Mouse (Mus musculus) lung, adult 2 months (tissue): ENCODE data around the gene Ttc23. TPM values are rescaled to one million over a fixed set of nuclear protein-coding genes. Genes with fewer than 3 reads are reported as not detected.

Experiments
- DNase-seq: peaks from one replicate; pipeline ENCODE4 v3.0.0; 2022
- H3K4me1 ChIP-seq: fragments of 200-500 bp; 2 replicates; pipeline ENCODE4 v1.6.1; 2011; ENCODE audit warnings: low read length; ENCODE audit not compliant: control insufficient read depth, insufficient read depth
- H3K4me3 ChIP-seq: fragments of 200-500 bp; replicated peaks from 2 replicates; pipeline ENCODE3; 2011; ENCODE audit warnings: low read depth, mild to moderate bottlenecking, control low read depth, low read length; ENCODE audit errors: extremely low read depth
- CTCF ChIP-seq: fragments of 200-500 bp; IDR thresholded peaks from 2 replicates; pipeline ENCODE4 v1.5.1; 2011; ENCODE audit warnings: mild to moderate bottlenecking, low read length, control low read depth; ENCODE audit not compliant: insufficient read depth
- POLR2A ChIP-seq: fragments of 200-500 bp; IDR thresholded peaks from 2 replicates; pipeline ENCODE4 v1.6.1; 2011; ENCODE audit warnings: low read depth, mild to moderate bottlenecking, control low read depth, low read length, borderline replicate concordance; ENCODE audit errors: extremely low read depth
- WGBS: fragments of 180-500 bp; shearing (Covaris S2); methylation state at CpG from one replicate; pipeline ENCODE4 v1.1.7; 2018; 5-methylcytosine and 5-hydroxymethylcytosine counted together
- polyA plus RNA-seq: library from polyadenylated mRNA; depleted of rRNA; stranded (reverse); fragments of >200 nt; gene quantifications from 2 replicates; pipeline ENCODE4 v1.2.3, GENCODE M21; 2012; rRNA removed

The Ttc23 gene
- polyA plus RNA-seq, 1 experiment = 10.0 TPM

DNA sequence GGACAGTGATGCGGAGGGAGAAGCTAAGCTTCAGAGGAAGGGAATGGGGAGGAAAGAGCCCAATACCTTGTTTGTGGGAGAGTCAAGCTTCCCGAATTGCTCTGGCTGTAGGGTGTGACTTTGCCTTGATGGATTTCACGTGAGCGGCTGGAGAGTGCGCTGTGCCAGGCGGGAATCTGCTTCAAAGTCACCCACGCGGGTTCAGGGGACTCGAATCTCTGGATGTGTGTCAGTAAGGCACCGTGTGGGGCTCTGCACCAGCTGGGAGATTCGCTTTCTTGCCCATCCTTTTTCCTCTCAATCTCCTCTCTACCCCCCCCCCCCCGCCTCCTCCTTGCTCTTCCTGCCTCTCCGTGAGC is 156.6 kb downstream of the Ttc23 start:
- 9% methylated on average over 13 of the region's 13 CpGs for WGBS
- no peak for DNase-seq
- no peak for TF ChIP-seq CTCF
- TF ChIP-seq POLR2A = no peak
- H3K4me1 ChIP-seq = no peaks in the 10 kb centered on the region
- peak overlapping the region; percentile 9 for H3K4me3 ChIP-seq

Other genes starting within 250 kb of the Ttc23 start
- 18.9 and 25.4 TPM in 2 replicates for gene Lrrc28, start 2.1 kb upstream of the Ttc23 start, polyA plus RNA-seq
- 14.0 and 17.2 TPM in 2 replicates for gene Synm, start 112.3 kb downstream of the Ttc23 start, polyA plus RNA-seq